Mouse (Mus musculus): Measurements from ENCODE around the gene Spcs2.
A peak's percentile ranks its signal among the peaks of the same experiment; 100 is the strongest.

The Spcs2 gene

GRCm38 (mm10) chr7:99864241-99865028, 1.2 kb upstream of the Spcs2 start:
- no peak for DNase-seq (ENCODE audit: low read depth, low spot score)

- peak; percentile 98 for DNase-seq (ENCODE audit: low read depth, low spot score)
These were observed 4.3 kb downstream of the Spcs2 start, which contains the start of gene Xrra1 for GRCm38 (mm10) chr7:99858813-99859585. Xrra1 (plus strand) TSS chr7:99859116.

GRCm38 (mm10) chr7:99858175-99858812, 5.0 kb downstream of the Spcs2 start:
- no peak for DNase-seq (ENCODE audit: low read depth, low spot score)

GRCm38 (mm10) chr7:99856266-99856861, 6.9 kb downstream of the Spcs2 start:
- DNase-seq (ENCODE audit: low read depth, low spot score): peak; percentile 72

GRCm38 (mm10) chr7:99854311-99854710, 9.0 kb downstream of the Spcs2 start:
- DNase-seq (ENCODE audit: low read depth, low spot score): no peak

- DNase-seq (ENCODE audit: low read depth, low spot score): no peak
These were observed 9.9 kb downstream of the Spcs2 start for GRCm38 (mm10) chr7:99853350-99853749.

GRCm38 (mm10) chr7:99851618-99852017, 11.6 kb downstream of the Spcs2 start:
- no peak for DNase-seq (ENCODE audit: low read depth, low spot score)

GRCm38 (mm10) chr7:99851121-99851520, 12.1 kb downstream of the Spcs2 start:
- DNase-seq (ENCODE audit: low read depth, low spot score): no peak

GRCm38 (mm10) chr7:99850534-99850933, 12.7 kb downstream of the Spcs2 start:
- DNase-seq (ENCODE audit: low read depth, low spot score): no peak

GRCm38 (mm10) chr7:99845533-99846236, 17.6 kb downstream of the Spcs2 start:
- no peak for DNase-seq (ENCODE audit: low read depth, low spot score)

GRCm38 (mm10) chr7:99838241-99838640, 25.0 kb downstream of the Spcs2 start:
- DNase-seq (ENCODE audit: low read depth, low spot score): no peak

GRCm38 (mm10) chr7:99837358-99838071, 25.7 kb downstream of the Spcs2 start:
- no peak for DNase-seq (ENCODE audit: low read depth, low spot score)

GRCm38 (mm10) chr7:99836781-99837180, 26.5 kb downstream of the Spcs2 start:
- no peak for DNase-seq (ENCODE audit: low read depth, low spot score)

- peak; percentile 41 for DNase-seq (ENCODE audit: low read depth, low spot score)
These were observed 28.9 kb downstream of the Spcs2 start for GRCm38 (mm10) chr7:99834314-99834853.

- peak; percentile 68 for DNase-seq (ENCODE audit: low read depth, low spot score)
These were observed 29.4 kb downstream of the Spcs2 start for GRCm38 (mm10) chr7:99833846-99834222.

GRCm38 (mm10) chr7:99833115-99833845, 30.0 kb downstream of the Spcs2 start:
- DNase-seq (ENCODE audit: low read depth, low spot score): peak; percentile 18

- peak; percentile 94 for DNase-seq (ENCODE audit: low read depth, low spot score)
These were observed 35.1 kb downstream of the Spcs2 start, which contains the start of gene Neu3 for GRCm38 (mm10) chr7:99828083-99828570. Neu3 (minus strand) TSS chr7:99828417.

- no peak for DNase-seq (ENCODE audit: low read depth, low spot score)
These were observed 37.2 kb downstream of the Spcs2 start for GRCm38 (mm10) chr7:99826096-99826495.

- DNase-seq (ENCODE audit: low read depth, low spot score): no peak
These were observed 37.8 kb downstream of the Spcs2 start for GRCm38 (mm10) chr7:99825511-99825910.

Measured in CD4-positive, CD25-positive, alpha-beta regulatory T cell, adult 2 months (primary cell).